Mouse (Mus musculus) bone marrow, adult 2 months (tissue): ENCODE results near the gene Kcnk5.

Experiments used
- CTCF ChIP-seq: fragments of 200-500 bp; IDR thresholded peaks from 2 replicates; pipeline ENCODE4 v1.5.1; 2011; ENCODE audit warnings: low read length, control low read depth; ENCODE audit not compliant: control insufficient read depth, insufficient read depth
- POLR2A ChIP-seq: fragments of 200-500 bp; IDR thresholded peaks from 2 replicates; pipeline ENCODE4 v1.6.1; 2011; ENCODE audit warnings: low read depth, mild to moderate bottlenecking, control low read depth, low read length, borderline replicate concordance; ENCODE audit not compliant: control insufficient read depth

DNA sequence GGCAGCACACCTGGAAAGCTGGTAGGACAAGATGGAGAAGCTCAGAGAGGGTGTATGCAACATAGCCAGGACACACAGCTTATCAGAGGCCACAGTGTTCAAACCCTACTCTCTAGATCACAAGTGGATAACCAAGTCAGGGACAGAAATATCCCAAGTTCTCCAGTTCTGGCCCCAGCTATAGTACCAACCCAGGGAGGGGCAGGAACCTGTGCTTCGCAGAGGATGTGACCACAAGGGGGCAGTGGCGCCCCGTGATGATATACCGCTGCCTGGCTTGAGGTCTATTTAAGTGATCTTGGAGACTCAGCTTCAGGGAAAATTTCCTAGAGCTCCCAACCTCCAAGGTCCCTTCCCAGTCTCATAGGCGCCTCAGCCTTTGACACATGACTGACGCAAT is 67.6 kb downstream of the Kcnk5 start:
- no peak for TF ChIP-seq POLR2A
- TF ChIP-seq CTCF = peak; percentile 84
